Mouse (Mus musculus): Measurements from ENCODE around the gene Hexim1.

- TF ChIP-seq POLR2A (IDR thresholded peaks at IDR 0.05; ENCODE audit: borderline replicate concordance, insufficient read depth, low read length) (no peak), CTCF (IDR thresholded peaks at IDR 0.05; ENCODE audit: borderline replicate concordance, insufficient read depth, low read depth, low read length) (no peak)
Measured at GRCm38 (mm10) chr11:103105810-103106209, 10.2 kb upstream of the Hexim1 start.

All from cerebellum, adult 2 months (tissue).